Mouse (Mus musculus) adrenal gland, adult (tissue): ENCODE measurements around the gene 9430015G10Rik.
"Not testable (repeated sequence)": the region's sequence is repeated elsewhere in the genome, so short reads cannot be mapped to it uniquely, and the experiment has no call there.

Experiments used
- DNase-seq, 2 experiments: peaks; one replicate each; pipeline ENCODE4 v3.0.0; 2022 to 2023; ENCODE audit warnings: low spot score in 1 of 2; ENCODE audit not compliant: inconsistent age in 2 of 2

The 9430015G10Rik gene

DNA sequence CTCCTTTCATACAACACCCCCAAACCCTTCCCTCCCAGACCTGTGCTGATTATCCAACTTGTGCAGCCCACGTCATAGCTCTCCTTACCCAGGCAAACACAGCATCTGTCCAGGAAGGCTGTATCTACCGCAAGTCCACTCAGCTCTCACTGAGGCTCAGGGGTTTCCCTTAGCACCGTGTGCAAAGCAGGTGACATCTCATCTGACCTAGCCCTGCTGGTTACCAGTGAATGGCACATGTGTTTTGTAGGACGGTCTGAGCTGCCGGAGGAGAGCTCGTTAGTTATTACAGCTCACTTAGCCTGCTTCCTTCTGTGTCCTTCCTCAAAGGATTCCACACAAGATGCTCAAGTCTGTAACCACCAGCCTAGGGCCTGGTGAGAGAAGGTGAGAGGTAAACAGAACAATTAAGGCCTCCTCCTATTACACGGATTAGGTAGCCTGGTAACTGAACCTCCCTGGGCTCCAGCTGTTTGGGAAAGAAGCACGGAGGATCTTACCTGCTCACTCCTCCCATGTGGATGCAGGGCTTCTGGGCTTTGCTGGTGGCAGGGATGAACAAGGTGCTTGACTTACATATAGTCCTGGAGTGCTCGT is 11.9 kb upstream of the 9430015G10Rik start:
- DNase-seq, result no peak

DNA sequence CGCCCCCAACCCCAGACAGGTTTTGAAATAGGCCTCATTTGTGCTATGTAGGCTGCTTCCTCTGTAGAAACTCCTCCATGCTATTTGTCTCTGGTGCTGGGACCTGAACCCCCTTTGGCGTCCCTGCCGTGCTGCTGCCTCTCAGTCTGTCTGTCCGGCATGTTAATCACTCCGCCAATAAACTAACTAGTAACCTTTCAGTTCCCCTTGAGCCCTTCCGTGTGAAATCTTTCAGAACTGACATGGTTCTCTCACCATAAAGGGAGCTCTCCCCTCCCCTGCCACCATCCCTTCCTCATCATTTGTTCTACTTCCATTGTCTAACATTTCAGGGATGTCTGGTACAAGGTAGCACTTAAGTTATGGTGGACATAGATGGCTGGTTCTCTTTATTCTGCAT is 10.4 kb upstream of the 9430015G10Rik start:
- no peak for DNase-seq

DNA sequence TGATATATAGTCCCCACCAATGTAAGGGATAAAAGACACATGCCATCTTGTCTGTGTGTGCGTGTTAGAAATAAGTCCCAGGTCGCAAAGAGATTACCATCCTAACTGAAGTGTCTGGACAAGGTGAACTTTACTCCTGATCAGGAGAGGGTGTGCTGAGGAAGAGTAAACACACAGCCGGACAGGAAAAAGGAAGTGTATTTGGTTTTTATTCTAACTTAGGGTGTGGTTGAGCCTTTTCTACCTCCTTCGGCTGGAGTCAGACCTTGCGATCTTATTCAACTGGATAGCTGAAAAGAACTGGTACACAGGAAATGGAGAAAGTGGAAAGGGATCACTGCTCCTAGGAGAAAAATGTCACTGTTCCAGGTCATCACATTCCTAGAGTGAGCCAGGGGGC is 9.3 kb upstream of the 9430015G10Rik start:
- no peak for DNase-seq

DNA sequence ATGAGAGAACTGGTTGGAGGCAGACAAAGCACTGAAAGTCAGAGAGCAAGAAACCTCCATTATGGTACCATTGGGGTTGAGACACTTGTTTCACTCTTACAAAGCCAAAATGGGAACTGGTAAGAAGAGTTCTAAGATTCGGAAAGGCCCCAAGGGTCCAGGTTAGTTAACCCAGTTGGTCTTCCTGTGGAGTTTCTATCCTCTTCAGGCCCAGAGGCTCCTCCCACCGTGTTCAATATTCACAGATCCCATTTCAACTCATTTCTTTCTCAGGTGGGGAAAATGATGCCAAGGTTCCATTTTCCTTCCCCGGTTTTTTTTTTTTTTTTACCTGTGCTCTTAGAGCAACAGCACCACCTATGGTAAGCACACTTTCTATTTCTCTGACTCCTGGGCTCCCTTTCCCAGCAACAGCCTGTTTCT is 8.3 kb upstream of the 9430015G10Rik start:
- peak in 1 of 2 experiments; percentile 36 for DNase-seq

DNA sequence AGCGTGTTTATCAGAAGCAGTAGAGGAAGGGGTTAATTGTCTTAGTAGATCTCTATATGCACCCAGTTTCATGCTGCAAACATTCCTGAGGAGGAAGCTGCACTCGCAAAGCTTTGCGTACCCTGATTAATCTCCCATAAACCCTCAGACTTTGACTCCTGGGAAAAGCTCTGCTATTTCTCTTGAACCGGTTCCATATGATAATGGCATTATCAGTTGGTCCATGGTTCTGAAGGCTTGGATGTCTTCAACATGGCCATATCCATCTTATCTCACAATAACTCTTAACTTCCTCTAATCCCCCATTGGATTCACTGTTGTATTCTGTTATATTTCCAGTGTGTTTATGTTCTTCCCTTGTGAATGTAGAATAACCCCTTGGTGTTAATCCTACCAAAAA is 6.4 kb upstream of the 9430015G10Rik start:
- no peak for DNase-seq

DNA sequence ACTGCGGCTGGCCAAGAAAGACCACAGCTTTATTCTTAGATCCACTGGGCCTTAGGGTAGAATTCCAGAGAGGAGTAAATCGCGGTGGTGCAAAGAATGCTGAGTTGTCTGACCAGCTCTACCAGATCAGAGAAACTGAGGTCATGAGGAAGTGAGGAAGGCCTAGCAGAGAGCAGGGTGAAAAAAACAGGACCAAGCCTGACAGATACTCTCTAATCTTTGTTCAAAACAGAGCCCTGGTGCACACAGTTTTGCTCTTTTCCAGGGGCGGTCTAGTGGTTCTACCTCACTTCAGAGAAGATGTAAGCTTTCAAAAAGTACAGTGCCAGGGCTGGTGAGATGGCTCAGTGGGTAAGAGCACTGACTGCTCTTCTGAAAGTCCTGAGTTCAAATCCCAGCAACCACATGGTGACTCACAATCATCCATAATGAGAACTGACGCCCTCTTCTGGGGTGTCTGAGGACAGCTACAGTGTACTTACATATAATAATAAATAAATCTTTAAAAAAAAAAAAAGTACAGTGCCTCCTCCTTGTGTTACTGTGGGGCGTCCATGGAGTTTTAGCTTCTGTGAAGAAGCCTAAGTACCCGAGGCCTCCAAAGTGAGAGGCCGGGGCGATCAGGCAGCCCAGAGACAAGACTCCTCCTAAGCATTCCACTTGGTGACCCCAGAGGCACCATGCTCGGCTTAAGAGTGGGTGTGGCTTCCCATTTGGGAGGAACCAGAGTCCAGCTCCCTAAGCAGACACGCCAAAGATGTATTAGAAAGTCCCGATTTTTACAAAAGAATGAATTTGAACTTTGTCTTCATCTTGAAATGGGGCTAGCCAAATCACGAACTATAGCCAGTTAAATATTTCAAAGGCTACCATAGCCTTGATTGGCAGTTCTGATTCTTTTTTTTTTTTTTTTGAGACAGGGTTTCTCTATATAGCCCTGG is 906 bp upstream of the 9430015G10Rik start:
- peak; percentile 72 to 87 for DNase-seq

DNA sequence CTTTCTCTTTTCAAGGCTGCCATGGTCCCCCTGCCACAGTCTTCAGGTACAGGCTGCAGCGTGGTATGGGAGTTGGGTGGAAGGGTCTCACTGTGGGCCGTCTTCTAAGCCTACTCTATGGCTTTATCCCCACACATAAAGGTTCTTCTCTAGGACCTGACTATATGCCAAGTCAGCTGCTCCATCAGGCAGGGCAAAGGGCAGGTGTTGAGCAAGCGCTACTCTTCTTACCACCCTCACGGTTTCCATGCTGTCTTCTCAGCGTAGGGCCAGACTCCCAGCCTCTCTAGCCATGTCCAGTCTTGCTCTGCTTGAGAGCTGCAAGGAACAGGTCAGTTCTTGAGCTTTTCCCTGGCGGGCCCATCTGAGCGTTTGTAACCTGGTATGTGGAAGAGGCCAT is 14.3 kb downstream of the 9430015G10Rik start:
- no peak for DNase-seq

DNA sequence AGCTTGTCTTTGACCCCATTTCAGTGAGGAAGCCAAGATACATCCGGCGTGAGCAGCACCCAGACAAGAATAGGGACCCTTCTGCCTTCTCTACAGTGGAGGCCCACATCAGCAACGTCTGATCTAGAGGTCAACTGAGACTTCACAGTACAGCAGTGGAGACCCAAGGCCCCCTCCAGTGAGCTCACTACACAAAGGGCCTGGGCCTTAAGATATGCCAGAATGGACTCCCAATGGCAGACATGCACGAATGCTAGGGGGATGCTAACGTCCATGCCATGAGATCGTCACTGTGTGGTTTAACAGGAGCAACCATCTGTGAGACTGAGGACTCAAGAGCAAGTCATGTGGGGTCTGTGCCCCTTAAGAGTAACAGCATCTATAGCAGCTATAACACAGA is 15.6 kb downstream of the 9430015G10Rik start:
- DNase-seq, result no peak

DNA sequence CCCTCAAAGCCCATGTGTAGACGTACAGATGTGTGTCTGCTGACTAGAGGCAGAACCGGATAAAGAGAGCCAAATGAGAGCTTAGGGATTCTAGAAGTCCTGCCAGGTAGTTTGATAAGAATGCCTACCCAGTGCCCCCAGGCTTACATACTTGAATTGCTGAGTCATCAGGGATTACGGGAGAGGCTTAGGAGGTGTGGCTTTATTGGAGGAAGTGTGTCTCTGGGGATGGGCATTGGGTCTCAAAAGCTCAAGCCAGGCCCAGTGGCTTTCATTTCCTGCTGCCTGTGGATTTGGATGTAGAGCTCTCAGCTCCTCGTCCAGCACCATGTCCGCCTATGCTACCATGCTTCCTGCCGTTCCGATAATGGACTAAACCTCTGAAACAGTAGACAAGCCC is 17.1 kb downstream of the 9430015G10Rik start:
- DNase-seq, result no peak

DNA sequence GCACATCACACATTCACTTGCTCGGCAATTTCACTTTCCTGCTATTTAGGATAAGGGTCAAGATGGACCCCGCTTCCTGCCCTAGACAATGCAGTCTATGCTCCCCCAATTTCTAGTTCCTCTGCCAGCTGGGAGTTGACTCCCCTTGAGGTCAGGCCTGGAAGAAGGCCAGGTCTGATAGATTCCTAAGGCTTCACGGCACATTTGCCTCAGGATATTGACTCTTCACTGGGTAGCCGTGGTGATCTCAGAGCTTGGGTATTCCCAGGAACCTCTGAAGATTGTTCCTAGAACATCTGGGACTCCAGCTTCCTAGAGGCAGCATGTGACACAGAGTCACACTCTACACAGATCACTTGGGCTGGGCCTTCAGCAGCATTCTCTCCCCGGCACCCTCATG is 19.0 kb downstream of the 9430015G10Rik start:
- no peak for DNase-seq

DNA sequence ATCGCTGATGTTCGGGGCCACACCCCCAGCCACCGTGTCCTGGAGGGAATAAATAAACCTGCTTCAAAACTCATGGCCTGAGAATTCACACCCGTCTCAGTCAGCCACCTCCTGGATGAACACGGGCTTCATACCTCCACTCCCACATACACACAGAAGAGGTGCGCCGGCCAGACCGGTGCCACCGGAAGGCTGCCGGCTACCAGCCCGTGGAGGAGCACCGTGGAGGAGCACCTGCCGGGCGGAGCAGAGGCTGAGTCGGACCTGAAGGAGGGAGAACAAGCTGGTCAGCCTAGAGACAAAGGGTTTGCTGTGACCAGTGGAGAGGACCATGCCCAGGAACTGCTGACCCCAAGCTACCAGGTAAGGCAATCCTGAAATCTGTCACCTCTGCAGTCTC is 20.7 kb downstream of the 9430015G10Rik start, which contains the start of gene Rnf223:
Gene Rnf223, plus strand, starts transcription at position 78 of the 400 bp plus-strand sequence.
- no peak for DNase-seq

DNA sequence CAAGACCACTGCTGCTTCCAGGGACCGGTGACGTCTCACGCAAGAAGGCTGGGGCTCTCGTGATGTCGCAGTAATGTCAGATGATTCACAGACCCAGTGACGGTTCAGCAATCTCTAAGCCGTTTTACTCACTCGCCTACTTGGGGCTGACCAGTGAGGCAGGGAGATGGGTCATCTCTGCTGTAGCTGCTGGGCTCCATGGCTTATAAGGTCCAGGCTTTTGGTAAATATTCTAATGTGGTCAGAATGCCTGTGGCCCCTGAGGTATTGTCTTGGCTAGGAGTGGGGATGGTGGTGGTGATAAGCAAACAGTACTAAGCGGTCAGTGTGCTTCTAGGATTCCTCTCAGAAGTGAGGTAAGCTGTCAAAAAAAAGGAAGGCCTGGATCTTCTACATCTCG is 21.2 kb downstream of the 9430015G10Rik start:
- DNase-seq, result no peak

DNA sequence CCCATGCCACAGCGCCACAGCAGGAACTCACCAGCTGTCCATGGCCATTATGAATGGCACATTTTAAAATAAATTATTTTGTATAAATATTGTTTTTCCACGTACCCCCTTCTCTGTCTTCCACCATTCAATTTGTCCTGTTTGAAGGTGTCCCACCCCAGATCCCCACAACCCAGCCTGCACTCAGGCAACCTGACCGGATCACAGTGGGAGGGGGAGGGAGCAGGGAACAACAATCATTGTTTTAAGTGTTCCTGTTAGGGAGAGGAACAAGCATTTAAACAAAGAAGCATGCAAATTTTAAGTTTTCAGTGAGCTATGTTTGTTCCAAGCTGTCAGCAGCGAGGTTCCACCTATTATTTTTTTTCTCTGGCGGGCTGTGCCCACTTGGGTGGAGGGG is 23.6 kb downstream of the 9430015G10Rik start:
- DNase-seq, result no peak

DNA sequence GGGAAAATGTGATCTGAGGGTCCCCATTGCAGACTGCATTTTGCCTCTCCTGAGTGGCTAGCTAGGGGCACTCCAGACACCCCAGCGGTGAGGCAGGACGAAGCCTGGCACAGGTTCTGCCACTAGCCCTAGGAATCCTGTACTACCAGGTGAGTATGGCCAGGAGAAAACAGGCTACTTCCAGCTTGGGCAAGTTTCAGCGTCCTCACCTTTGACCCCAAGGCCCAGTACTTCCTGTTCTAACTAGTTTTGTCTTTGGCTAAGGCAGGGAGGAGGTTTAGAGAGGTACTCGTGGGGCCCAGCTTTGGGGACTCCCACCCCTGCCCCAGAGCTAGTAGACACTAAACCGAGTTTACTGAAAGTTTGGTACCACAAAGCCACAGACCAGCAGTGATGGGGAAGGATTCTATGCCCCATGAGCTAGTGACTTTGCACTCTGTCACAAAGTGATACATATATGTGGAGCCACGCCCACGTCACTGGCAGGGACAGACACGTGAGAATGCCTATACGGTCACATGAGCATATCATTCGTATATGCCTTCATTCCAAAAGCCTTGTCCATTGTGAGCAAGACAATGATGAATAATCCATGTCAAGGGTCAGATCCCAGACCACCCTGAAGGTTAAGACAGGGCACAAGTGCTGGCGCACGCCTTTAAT is 24.3 kb downstream of the 9430015G10Rik start:
- no peak for DNase-seq

DNA sequence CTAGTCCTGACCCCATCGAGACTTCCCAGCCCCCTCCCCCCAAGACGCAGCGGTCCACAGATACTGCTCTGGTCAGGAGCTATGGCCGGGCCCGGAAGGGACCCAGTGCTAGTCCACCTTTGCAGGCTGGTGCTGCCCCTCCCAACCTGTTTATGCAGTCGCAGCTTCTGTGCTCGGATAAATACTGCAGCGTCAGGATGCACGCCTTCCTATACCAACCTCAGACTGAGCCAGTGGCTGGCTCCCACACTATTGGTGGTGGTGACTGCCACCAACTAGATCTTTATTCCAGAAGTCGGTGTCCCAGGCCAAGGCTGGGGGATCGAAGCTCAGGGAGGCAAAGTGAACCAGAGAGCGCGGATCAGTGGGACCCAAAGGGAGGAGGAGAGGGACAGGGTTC is 25.3 kb downstream of the 9430015G10Rik start:
- DNase-seq, result no peak

DNA sequence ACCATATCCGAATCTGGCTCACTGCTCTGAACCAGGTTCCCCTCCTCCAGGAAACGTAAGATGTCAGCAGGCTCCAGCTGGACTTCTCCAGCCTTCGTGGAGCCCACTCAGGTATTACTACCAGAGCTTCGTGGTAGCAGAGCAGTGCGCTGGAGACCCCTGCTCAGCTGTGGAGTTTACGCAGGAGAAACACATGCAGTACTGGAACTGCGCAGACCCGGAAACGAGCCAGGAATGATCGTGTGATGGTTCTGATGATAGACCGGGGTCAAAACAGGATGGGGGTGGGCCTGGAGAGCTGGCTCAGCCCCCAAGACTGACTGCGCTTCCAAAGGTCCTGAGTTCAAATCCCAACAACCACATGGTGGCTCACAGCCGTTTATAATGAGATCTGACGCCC is 26.0 kb downstream of the 9430015G10Rik start:
- DNase-seq, result no peak

DNA sequence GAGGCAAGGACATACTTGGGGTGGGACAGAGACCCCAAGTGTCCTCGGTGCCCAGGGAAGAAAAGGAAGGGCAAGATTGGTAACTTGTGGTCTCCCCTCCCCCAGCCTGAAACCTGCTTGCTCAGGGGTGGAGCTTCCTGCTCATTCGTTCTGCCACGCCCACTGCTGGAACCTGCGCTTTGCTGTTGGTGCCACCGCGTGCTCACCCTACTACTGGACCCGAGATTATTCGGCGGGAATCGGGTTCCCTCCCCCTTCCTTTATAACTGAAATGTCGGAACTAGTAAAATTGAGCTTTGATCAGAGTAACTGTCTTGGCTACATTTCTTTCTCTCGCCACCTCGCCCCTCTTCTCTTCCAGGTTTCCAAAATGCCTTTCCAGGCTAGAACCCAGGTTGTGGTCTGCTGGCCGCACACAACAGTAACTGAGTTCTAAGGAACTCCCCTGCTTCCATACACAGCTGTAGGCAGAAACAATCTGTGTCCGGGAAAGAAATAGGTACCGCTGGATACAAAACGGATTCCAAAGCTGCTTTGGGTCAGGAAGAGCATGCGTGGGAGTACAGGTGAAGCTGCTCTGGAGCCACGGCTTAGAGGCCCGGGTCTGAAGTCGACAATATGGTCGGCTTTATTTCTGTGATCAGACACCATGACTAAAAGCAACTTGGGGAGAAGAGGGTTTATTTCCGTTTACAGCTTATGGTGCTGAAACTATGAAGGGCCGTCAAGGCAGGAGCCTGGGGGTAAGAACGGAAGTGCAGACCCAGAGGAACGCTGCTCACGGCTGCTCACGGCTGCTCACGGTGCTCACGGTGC is 26.7 kb downstream of the 9430015G10Rik start:
- no peak for DNase-seq

DNA sequence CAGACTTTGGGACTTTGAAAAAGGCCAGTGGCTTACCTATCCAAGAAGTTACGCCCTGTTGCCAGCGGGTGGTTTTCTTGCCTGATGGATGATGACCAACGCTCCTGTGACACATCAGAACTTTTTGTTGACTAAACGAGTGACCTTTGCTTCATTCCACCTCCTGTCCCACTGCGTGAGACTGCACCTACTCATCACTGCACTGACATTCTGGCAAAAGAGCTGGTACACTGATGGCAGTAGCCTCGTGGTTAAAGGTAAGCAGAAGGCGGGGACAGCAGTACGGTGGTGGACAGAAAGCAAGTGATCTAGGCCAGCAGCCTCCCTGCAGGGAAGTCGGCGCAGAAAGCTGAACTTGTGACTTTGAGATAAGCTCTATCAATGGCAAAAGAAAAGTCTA is 41.1 kb downstream of the 9430015G10Rik start:
- DNase-seq, result not testable (repeated sequence)

DNA sequence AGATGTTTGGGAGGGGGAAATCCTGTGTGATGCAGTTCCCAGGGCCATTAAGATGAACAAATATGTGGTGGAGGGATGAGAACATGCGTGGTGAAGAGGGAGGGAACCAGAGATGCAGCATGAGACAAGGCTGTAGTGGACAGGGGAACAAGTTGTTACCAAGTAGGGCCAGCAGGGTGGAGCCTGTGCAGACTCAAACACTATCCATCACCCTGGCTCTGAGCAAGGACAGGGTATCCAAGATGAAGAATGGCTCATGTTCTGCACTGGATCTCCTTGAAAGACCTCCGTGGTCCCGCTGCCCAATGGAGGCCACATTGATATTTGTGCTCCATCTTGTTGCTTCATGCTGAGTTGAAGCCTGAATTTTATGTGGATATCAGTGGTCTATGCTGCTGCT is 45.0 kb downstream of the 9430015G10Rik start:
- peak in 1 of 2 experiments; percentile 10 for DNase-seq

DNA sequence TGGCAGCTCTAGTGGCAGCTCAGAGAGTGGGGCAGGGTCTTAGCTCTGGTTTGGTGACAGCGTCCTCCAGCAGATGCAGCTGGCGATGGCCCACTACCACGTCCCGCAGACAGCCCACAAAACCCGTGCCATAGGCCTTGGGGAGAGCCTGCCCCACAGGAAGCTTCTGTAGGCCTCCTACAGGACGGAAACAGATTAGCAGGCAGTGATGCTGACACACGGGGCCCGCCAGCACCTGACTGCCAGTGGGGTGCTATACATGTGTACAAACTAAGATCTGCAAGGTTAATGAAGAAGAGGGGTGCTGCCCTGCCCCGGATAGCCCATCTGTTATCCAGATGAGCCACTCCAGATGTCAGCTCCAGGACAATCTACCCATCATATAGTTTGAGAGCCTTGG is 56.7 kb downstream of the 9430015G10Rik start:
- peak in 1 of 2 experiments; percentile 12 for DNase-seq

DNA sequence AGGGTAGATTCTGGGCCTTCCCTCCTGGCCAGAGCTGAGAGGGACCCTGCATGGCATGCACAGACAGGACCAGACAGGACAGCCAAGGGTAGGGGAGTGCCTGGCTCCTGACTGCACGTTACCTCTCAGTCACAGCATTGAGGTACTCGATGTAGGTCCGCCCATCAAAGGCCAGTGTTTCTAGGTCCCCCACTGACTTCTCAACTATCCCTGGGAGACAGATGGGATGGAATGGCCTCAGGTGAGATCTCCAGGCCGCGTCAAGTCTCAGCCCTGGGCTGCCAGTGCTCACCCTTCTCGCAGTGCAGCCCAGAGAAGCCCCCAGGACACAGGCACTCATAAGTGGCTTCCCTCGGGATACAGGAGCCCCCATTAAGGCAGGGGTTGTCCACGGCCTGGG is 58.8 kb downstream of the 9430015G10Rik start:
- DNase-seq, result no peak
